Mouse (Mus musculus) intestine, embryonic 14.5 days (tissue): ENCODE measurements at regions not wholly inside any gene's neighbourhood (a gene's known extent, or its start where the extent isn't known, plus 50 kb on each side); places are given as distances from the start of the nearest gene placed in this dataset.

Source experiments
- ATAC-seq: fragments of 200-750 bp; cut with Nextera tagmentation; replicated peaks from 2 replicates; pipeline ENCODE4 v1.8.0; 2017; ENCODE audit warnings: low read depth, moderate number of reproducible peaks, moderate TSS enrichment, moderate library complexity; ENCODE audit not compliant: low FRiP score, low TSS enrichment
- DNase-seq: peaks from one replicate; pipeline ENCODE4 v3.0.0-alpha.2; 2018; ENCODE audit warnings: low spot score
- H3K27ac ChIP-seq: fragments of 300-500 bp; sonication (generic); 2 replicates; pipeline ENCODE4 v1.5.1; 2014; ENCODE audit warnings: low read depth, mild to moderate bottlenecking, control low read depth
- H3K27me3 ChIP-seq: fragments of 300-500 bp; sonication (generic); replicated peaks from 2 replicates; pipeline ENCODE4 v1.6.1; 2014; ENCODE audit warnings: low read length, control low read depth; ENCODE audit not compliant: control insufficient read depth, insufficient read depth
- H3K36me3 ChIP-seq: fragments of 300-500 bp; sonication (generic); 2 replicates; pipeline ENCODE4 v1.6.1; 2014; ENCODE audit warnings: low read length, control low read depth; ENCODE audit not compliant: control insufficient read depth, insufficient read depth
- H3K4me1 ChIP-seq: fragments of 300-500 bp; sonication (generic); replicated peaks from 2 replicates; pipeline ENCODE4 v1.6.1; 2014; ENCODE audit warnings: low read length, control low read depth, mixed read lengths; ENCODE audit not compliant: control insufficient read depth, insufficient read depth
- H3K4me2 ChIP-seq: fragments of 300-500 bp; sonication (generic); 2 replicates; pipeline ENCODE4 v1.6.1; 2014; ENCODE audit warnings: low read length
- H3K4me3 ChIP-seq: fragments of 300-500 bp; sonication (generic); 2 replicates; pipeline ENCODE4 v1.5.1; 2014; ENCODE audit warnings: low read depth, low read length, control low read depth, mixed read lengths
- H3K9ac ChIP-seq: fragments of 300-500 bp; sonication (generic); 2 replicates; pipeline ENCODE4 v1.6.1; 2014; ENCODE audit warnings: mild to moderate bottlenecking, low read length
- H3K9me3 ChIP-seq: fragments of 300-500 bp; sonication (generic); 2 replicates; pipeline ENCODE4 v1.6.1; 2016; ENCODE audit warnings: low read length, control low read depth; ENCODE audit not compliant: control insufficient read depth
- WGBS: fragments of 180-500 bp; shearing (Covaris S2); extraction: QIAGEN DNeasy Blood & Tissue Kit; methylation state at CpG from one replicate; pipeline ENCODE4 v1.1.7; 2014; 5-methylcytosine and 5-hydroxymethylcytosine counted together

DNA sequence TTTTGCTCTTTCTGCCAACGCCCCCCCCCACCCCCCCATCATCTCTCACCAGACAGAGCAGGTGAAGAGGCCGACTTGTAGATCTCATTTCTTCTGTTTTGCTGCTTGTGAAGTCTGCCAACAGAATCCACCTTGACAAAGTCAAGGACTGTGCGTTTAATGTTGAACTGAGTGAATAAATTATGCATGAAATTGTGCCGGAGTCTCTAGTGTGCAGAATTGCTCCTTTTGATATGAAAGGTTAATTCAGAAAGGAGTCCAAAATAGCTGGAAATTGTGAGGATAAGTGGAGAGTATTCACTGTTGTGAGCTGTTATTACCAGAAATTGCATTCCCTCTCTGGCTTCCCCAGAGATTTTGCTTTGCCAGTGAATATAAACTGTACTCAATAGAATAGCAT is 262.5 kb downstream of the Gm765 start:
- Histone ChIP-seq H3K27ac (no peak overlapping the region), H3K9ac (no peak overlapping the region), H3K4me1 (no peaks in the 10 kb centered on the region), H3K4me2 (no peak overlapping the region), H3K4me3 (no peak overlapping the region), H3K27me3 (no peaks in the 10 kb centered on the region), H3K9me3 (no peaks in the 10 kb centered on the region), H3K36me3 (no peaks in the 10 kb centered on the region)
- no peak for ATAC-seq
- WGBS: 66% methylated on average over 4 of the region's 4 CpGs
- no peak for DNase-seq
